Mouse (Mus musculus): Measurements from ENCODE around the gene Grin2b.
"Not testable (repeated sequence)": the region's sequence is repeated elsewhere in the genome, so short reads cannot be mapped to it uniquely, and the experiment has no call there.

Grin2b gene

DNA sequence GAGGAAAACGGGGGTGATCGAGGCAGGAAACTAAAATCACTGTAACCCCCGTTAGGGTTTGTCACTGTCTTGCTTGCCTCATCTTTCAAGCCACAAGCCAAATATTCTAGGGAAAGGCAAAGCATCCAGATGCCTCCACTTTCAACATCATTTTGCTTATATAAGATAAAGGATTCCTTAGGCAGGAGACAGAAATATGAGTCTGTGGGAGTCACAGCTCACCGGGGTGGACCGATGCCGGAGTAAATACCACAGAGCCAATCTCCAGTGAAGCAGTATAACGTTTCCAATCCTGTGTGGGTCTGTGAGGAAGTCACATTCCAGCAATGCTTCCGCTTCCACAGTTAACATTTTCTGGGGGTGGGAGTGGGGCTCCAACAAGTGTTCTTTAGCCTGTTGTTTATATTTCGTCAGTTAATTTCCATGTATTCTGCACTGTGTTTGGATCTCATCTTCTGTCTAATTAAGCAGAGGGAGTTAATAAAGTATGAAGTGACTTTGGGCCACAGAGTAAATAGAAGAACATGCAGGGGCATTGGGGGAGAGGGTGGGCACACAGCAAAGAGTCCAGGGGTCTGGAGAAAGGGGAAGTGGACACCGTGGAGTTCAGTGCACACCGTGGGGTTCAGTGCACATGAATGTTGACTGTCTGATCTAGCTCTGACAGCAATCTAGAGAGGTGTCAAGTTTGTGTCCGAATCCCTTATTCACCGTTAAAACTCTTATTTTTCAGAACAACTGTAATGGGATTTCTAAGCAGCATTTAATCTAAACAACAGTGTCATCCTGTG, 374.9 kb downstream of the Grin2b start:
- peak in 1 of 2 experiments; percentile 44 for DNase-seq (ENCODE audit: low spot score in 2 of 2)

DNA sequence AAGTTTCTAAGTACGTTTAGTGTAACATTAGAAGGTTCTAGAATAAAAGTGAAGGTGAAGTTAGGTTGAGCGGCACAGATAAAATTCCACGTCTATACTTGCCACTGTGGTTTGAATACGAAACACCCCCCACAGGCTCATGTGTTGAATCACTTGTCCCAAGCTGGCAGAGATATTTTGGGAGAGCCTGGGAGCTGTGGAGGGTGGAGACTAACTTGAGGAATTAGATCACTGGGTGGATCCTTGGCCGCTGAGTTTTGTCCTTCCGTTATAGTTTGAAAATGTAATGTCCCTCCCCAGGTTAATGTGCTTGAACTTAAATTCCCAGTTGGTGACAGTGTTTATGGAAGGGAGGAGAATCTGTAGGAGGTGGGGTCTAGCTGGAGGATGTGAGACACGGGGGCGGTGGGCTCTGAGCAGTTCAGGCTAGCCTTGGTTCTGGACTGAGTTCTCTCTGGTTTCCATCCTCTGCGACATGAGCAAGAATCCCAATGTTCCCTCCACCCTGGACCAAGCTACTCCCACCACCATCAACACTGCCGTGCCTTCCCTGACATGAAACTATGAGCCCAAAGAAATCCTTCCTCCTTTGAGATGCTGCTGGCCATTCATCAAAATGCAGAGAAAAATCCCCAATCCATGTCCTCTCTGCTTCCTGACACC, 375.8 kb downstream of the Grin2b start:
- DNase-seq (ENCODE audit: low spot score in 2 of 2): peak; percentile 56 to 57

- no peak for DNase-seq (ENCODE audit: low spot score in 2 of 2)
Measured at GRCm38 (mm10) chr6:135796911-135797310, 376.4 kb downstream of the Grin2b start.

- no peak for DNase-seq (ENCODE audit: low spot score in 2 of 2)
Measured at GRCm38 (mm10) chr6:135791412-135791811, 381.9 kb downstream of the Grin2b start.

GRCm38 (mm10) chr6:135789603-135790170, 383.6 kb downstream of the Grin2b start:
- no peak for DNase-seq (ENCODE audit: low spot score in 2 of 2)

DNA sequence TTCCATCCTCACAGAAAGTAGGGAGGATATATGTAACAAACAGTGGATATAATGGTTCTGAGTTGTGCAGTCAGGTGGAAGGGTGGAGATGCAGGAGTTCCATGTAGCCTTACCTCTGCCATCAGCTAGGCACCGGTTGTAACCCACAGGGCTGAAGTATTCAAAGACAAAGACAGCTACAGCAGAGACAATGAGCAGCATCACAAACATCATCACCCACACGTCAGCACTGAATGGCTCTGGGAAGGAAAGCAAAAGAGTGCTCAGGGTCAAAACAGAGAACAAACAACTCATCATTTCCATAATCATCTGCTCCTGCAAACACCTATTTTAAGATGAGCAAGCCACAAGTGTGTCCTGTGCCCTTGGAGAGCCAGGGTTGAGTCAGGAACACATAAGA, 398.6 kb downstream of the Grin2b start:
- DNase-seq (ENCODE audit: low spot score in 2 of 2): no peak

- DNase-seq (ENCODE audit: low spot score in 2 of 2): no peak
Measured at GRCm38 (mm10) chr6:135767572-135767971, 405.7 kb downstream of the Grin2b start.

- DNase-seq (ENCODE audit: low spot score in 2 of 2): no peak
Measured at GRCm38 (mm10) chr6:135758735-135759134, 414.6 kb downstream of the Grin2b start.

DNA sequence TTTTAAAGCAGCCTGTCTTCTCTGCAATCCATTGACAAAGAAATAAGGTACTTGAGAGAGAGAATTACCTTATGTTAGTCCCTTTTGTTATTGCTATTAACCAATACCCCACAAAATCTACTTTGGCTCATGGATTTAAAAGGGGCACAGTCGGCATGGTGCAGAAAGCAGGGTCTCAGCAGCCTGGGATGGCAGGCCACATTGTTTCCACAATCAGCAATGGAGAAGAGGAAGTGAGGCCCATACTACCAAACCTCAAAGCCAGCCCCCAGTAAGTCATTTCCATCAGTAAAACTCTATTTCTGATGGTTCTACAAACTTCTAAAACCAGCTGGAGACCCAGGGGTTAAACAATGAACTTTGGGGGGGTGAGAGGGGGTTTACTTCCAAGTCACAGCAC, 417.2 kb downstream of the Grin2b start:
- DNase-seq (ENCODE audit: low spot score in 2 of 2): no peak

- DNase-seq (ENCODE audit: low spot score in 2 of 2): no peak
Measured at GRCm38 (mm10) chr6:135748412-135749076, 424.8 kb downstream of the Grin2b start.

DNA sequence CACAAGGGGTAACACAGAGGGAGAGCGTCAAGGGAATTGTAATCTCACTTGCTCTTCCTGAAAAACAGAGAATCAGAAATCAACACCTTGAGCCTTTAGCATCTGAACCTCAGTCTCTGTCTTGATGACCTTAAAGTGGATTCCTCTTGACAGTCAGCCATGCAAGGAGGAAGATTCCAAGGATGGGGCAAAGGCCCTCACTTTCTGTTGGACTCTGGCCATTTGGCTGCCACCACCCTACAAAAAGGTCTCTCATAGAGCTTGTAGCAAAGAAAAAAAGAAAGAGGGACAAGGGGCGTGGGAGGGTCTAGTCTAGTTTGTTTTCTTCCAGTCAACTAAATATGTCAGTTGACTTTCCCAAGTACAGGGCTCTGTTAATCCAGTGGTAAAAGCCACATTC, 427.7 kb downstream of the Grin2b start:
- DNase-seq (ENCODE audit: low spot score in 2 of 2): no peak

GRCm38 (mm10) chr6:135734227-135734732, 439.0 kb downstream of the Grin2b start:
- DNase-seq (ENCODE audit: low spot score in 2 of 2): no peak

GRCm38 (mm10) chr6:135727106-135727505, 446.2 kb downstream of the Grin2b start:
- no peak for DNase-seq (ENCODE audit: low spot score in 2 of 2)

GRCm38 (mm10) chr6:135721706-135722105, 451.6 kb downstream of the Grin2b start:
- DNase-seq (ENCODE audit: low spot score in 2 of 2): no peak

DNA sequence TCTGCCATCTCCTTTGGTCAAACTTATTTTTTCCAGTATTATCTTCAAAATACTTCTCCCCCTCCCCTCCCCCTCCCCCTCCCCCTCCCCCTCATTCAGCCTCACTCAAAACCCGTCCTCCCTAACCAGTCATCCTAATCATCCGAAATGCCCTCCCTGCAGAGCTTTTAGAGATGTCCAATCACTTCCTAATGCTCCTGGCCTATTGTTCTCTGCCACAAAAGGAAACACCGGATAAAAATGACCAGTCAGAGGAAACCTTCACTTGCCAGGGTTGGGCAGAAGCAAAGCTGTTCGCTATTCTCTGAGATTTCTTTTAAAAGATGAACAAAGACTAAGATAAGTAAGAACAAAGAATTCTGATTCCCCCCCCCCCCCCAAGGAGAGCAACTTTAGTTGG, 458.4 kb downstream of the Grin2b start:
- no peak for DNase-seq (ENCODE audit: low spot score in 2 of 2)

DNA sequence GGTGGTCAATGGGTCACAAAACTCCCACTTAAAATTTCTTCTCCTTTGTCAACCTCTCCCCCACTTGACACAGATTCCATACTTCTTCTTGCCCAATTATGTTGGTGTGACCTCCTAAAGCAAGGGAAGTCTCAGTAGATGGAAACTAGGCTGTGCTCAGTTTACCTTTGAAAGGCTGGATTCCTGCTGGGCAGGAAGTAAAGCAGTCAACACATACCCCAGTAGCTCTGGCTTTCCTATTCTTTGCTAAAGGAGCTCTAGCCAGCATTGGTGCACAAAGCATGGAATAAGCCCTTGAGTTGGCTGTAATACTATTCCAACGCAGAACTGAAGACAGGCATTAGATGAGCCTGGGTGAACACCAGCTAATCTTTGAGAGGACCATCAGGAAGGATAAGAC, 459.1 kb downstream of the Grin2b start:
- DNase-seq (ENCODE audit: low spot score in 2 of 2): no peak

DNA sequence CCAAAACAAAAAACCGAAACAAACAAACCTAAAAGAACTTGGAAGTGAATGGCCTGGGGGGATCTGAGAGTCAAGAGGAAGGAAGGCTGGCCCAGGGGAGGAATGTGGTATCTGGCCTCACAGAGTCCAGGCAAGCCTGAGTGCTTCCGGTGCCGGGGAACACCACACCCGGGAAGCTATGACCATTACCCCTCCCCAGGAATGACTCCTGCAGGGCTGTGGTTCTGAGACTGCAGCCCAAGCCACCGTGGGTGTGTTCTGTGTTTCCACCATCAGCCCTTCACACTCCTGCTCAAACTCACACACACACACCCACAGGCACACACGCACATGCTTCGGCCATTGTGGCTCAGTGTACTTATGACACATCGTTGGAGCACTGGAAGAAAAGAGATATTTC, 459.6 kb downstream of the Grin2b start:
- DNase-seq (ENCODE audit: low spot score in 2 of 2): no peak

- not testable (repeated sequence) for DNase-seq (ENCODE audit: low spot score in 2 of 2)
Measured at GRCm38 (mm10) chr6:135706850-135707522, 466.3 kb downstream of the Grin2b start.

DNA sequence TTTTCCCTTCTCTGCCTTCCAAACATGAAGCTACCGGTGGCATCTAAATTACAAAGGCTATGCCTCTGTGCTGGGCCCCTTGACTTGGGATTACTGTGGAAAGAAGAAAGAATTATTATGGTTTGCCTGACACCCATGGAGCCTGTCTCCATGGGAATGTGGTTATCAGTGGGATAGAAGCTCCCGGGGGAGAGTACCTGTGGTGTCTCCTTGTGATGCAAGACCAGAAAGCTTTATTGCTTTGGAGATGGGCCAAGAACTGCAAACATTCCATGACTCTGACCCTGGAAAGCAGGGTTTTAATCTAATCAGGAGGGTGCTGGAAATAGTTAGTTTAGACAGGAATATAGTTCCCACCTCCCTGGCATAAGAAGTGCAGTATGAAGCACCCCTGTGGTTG, 469.7 kb downstream of the Grin2b start:
- DNase-seq (ENCODE audit: low spot score in 2 of 2): no peak

- DNase-seq (ENCODE audit: low spot score in 2 of 2): no peak
Measured at GRCm38 (mm10) chr6:135701361-135701760, 471.9 kb downstream of the Grin2b start.

GRCm38 (mm10) chr6:135700717-135701345, 472.5 kb downstream of the Grin2b start:
- DNase-seq (ENCODE audit: low spot score in 2 of 2): no peak

Data from frontal cortex, postnatal 36 days (tissue).